Mouse (Mus musculus) stomach, postnatal 0 days (tissue): ENCODE data around the gene Olfr153. TPM values are rescaled to one million over a fixed set of nuclear protein-coding genes. Genes with fewer than 3 reads are reported as not detected.
"Not testable (repeated sequence)": the region's sequence is repeated elsewhere in the genome, so short reads cannot be mapped to it uniquely, and the experiment has no call there.

Source experiments
- ATAC-seq: fragments of 200-750 bp; cut with Nextera tagmentation; 2 replicates; pipeline ENCODE4 v1.8.0; 2017; ENCODE audit not compliant: low FRiP score, low TSS enrichment
- DNase-seq: peaks from one replicate; pipeline ENCODE4 v3.0.0-alpha.2; 2016; ENCODE audit warnings: low spot score
- H3K27ac ChIP-seq: fragments of 300-500 bp; sonication (generic); replicated peaks from 2 replicates; pipeline ENCODE4 v1.5.1; 2014; ENCODE audit warnings: mild to moderate bottlenecking, control low read depth
- H3K27me3 ChIP-seq: fragments of 300-500 bp; sonication (generic); 2 replicates; pipeline ENCODE4 v1.6.1; 2014; ENCODE audit warnings: low read length; ENCODE audit not compliant: control insufficient read depth, insufficient read depth
- H3K36me3 ChIP-seq: fragments of 300-500 bp; sonication (generic); 2 replicates; pipeline ENCODE4 v1.6.1; 2014; ENCODE audit warnings: low read length, mixed read lengths; ENCODE audit not compliant: control insufficient read depth, insufficient read depth
- H3K4me1 ChIP-seq: fragments of 300-500 bp; sonication (generic); replicated peaks from 2 replicates; pipeline ENCODE4 v1.6.1; 2014; ENCODE audit warnings: antibody characterized with exemption; ENCODE audit not compliant: control insufficient read depth, insufficient read depth
- H3K4me2 ChIP-seq: fragments of 300-500 bp; sonication (generic); replicated peaks from 2 replicates; pipeline ENCODE4 v1.6.1; 2014; ENCODE audit warnings: low read depth, mild to moderate bottlenecking, control low read depth, moderate library complexity
- H3K4me3 ChIP-seq: fragments of 300-500 bp; sonication (generic); 2 replicates; pipeline ENCODE4 v1.5.1; 2014; ENCODE audit warnings: low read depth, low read length, control low read depth
- H3K9ac ChIP-seq: fragments of 300-500 bp; sonication (generic); 2 replicates; pipeline ENCODE4 v1.6.1; 2014; ENCODE audit warnings: mild to moderate bottlenecking, low read length, control low read depth, mixed read lengths
- H3K9me3 ChIP-seq: fragments of 300-500 bp; sonication (generic); 2 replicates; pipeline ENCODE4 v1.6.1; 2016; ENCODE audit warnings: low read length; ENCODE audit not compliant: control insufficient read depth
- CTCF ChIP-seq: IDR thresholded peaks from 2 replicates; pipeline ENCODE4 v1.5.1; 2016; ENCODE audit warnings: antibody characterized with exemption, low read depth, mild to moderate bottlenecking, moderate library complexity
- EP300 ChIP-seq: optimal IDR thresholded peaks from 2 replicates; pipeline ENCODE3; 2016; ENCODE audit warnings: antibody characterized with exemption
- WGBS: fragments of 180-500 bp; shearing (Covaris S2); extraction: QIAGEN DNeasy Blood & Tissue Kit; methylation state at CpG from one replicate; pipeline ENCODE4 v1.1.7; 2014; 5-methylcytosine and 5-hydroxymethylcytosine counted together
- polyA plus RNA-seq: library from polyadenylated mRNA; unstranded; fragments of >200 nt; fragmentation: Nextera tagmentation; extraction: Ambion mirVana; gene quantifications from 2 replicates; pipeline ENCODE4 v1.2.1, GENCODE M21; 2015

Olfr153 gene
- not detected in 2 replicates for polyA plus RNA-seq

DNA sequence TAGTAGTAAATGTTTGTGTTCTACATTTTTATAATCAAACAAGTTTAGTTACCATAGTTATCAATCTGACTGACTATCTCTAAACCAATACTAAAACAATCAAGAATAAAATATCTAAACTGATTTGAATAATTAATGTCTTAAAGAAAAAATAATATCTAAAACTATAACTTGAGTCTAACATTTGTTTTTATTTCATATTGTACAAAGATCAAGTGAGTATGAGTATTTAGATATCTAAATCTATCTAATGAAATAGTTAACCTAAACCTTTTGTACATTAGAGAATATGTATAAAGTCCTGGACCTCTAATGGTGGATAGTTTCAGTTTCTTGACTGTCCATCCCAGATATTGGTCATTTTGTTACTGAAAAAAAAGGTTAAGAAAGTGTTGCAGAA, at the start of gene Olfr153:
Olfr153 (plus strand) TSS at position 301 of the 400 bp plus-strand sequence.
- H3K9ac ChIP-seq = no peak within 1 kb of the TSS
- H3K4me3 ChIP-seq = no peak within 1 kb of the TSS
- DNase-seq (no peak), ATAC-seq (no peak)
- no peaks in the 10 kb centered on the region for H3K9me3 ChIP-seq
- no peaks in the 10 kb centered on the region for H3K36me3 ChIP-seq
- no peaks in the 10 kb centered on the region for H3K27me3 ChIP-seq
- H3K4me2 ChIP-seq = no peak within 1 kb of the TSS
- TF ChIP-seq EP300 (no peak), CTCF (no peak)
- H3K4me1 ChIP-seq = no peaks in the 10 kb centered on the region
- H3K27ac ChIP-seq = no peak within 1 kb of the TSS

DNA sequence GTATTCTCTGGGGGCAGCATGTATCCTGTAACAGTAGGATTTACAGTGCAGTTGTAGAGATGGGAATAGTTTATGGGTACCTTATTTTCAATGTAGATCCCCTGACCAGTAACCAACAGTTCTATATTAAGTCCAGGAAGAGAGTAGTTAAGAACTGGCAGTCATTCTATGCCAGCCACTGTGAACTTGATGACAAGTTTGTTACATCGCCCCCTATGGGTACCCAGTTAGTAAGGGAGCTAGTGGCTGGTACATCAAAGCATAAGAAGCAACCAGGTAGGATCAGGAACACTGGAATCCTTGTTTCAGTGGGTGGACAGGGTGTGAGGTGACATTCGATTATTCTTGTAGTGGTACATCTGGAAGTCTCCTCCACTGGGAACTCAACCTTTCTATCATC, 49.3 kb upstream of the Olfr153 start:
- H3K4me3 ChIP-seq = no peak overlapping the region
- no peaks in the 10 kb centered on the region for H3K36me3 ChIP-seq
- H3K4me1 ChIP-seq = no peaks in the 10 kb centered on the region
- DNase-seq (no peak), ATAC-seq (no peak)
- H3K27me3 ChIP-seq = no peaks in the 10 kb centered on the region
- no peak overlapping the region for H3K27ac ChIP-seq
- no peaks in the 10 kb centered on the region for H3K9me3 ChIP-seq
- TF ChIP-seq CTCF = no peak
- TF ChIP-seq EP300 = no peak
- WGBS = 78% methylated on average over 2 of the region's 2 CpGs
- H3K9ac ChIP-seq = no peak overlapping the region
- H3K4me2 ChIP-seq = no peak overlapping the region

DNA sequence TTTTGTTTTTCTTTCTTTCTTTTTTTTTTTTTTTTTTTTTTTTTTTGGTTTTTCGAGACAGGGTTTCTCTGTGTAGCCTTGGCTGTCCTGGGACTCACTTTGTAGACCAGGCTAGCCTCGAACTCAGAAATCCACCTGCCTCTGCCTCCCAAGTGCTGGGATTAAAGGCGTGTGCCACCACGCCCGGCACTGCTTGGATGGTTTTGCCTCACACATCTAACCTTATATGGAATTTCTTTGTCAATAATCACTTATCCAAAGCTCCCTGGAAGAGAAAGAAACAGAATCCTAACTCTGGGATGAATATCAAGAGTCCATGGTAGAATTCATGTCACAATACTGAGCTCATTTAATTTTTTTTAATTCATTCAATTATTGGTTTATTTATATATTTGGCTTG, 34.6 kb upstream of the Olfr153 start, which contains the start of gene Pramel7:
Pramel7 (minus strand) TSS at position 101 of the 400 bp plus-strand sequence.
- not testable (repeated sequence) for H3K4me3 ChIP-seq, ATAC-seq, H3K36me3 ChIP-seq, H3K4me1 ChIP-seq, DNase-seq, H3K9ac ChIP-seq, H3K27me3 ChIP-seq, H3K4me2 ChIP-seq, H3K27ac ChIP-seq, H3K9me3 ChIP-seq
- 87% methylated on average over 3 of the region's 5 CpGs for WGBS

DNA sequence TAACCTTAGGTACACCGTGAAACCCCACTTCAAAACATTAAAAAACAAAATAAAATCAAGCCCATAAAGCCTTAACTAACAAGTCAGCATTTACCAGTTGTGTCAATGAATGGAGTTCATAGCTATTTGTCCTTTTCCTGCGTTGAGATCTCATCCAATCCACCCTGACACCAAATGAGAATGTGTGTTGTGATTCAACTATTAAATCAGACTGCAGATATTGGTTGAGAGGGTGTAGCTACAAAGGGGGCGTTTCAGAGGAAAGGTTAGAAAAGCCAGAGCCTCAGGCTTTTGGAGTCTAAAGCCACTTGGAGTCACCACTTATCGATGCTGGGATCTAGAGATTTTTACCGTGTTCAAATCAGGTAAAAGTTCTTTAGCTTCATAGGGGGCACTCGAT, 25.3 kb upstream of the Olfr153 start, which contains the start of gene Pramel6:
Pramel6 (plus strand) TSS at position 301 of the 400 bp plus-strand sequence.
- H3K4me1 ChIP-seq = no peaks in the 10 kb centered on the region
- ATAC-seq (no peak), DNase-seq (no peak)
- no peaks in the 10 kb centered on the region for H3K36me3 ChIP-seq
- no peak within 1 kb of the TSS for H3K4me2 ChIP-seq
- no peaks in the 10 kb centered on the region for H3K9me3 ChIP-seq
- WGBS = 77% methylated on average over 6 of the region's 6 CpGs
- no peak within 1 kb of the TSS for H3K4me3 ChIP-seq
- H3K9ac ChIP-seq = no peak within 1 kb of the TSS
- no peaks in the 10 kb centered on the region for H3K27me3 ChIP-seq
- no peak for TF ChIP-seq EP300
- no peak for TF ChIP-seq CTCF
- no peak within 1 kb of the TSS for H3K27ac ChIP-seq

DNA sequence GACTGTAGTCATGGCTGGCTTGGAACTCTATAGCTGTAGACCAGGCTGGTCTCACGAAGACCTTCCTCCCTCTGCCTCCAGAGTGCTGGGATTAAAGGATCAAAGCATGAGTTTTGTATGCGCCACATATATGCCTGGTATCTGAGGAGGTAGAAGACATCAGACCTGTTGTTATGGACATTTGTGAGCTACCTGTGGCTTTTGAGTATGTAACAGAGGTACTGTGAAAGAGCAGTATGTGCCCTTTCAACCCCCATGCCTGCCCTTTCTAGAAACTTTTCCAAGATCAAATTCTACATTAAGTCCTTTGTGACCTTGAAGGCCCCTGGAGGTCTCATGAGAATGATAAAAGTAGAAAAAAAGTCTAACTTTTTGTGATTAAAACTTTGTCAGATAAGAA, 16.6 kb upstream of the Olfr153 start:
- H3K27ac ChIP-seq = no peak overlapping the region
- DNase-seq = no peak
- H3K36me3 ChIP-seq = no peaks in the 10 kb centered on the region
- 79% methylated on average over 2 of the region's 2 CpGs for WGBS
- H3K27me3 ChIP-seq = no peaks in the 10 kb centered on the region
- H3K9me3 ChIP-seq = no peaks in the 10 kb centered on the region
- no peak overlapping the region for H3K4me2 ChIP-seq
- no peak overlapping the region for H3K9ac ChIP-seq
- ATAC-seq = no peak
- no peak overlapping the region for H3K4me3 ChIP-seq
- no peak for TF ChIP-seq EP300
- no peak for TF ChIP-seq CTCF
- H3K4me1 ChIP-seq = no peaks in the 10 kb centered on the region

DNA sequence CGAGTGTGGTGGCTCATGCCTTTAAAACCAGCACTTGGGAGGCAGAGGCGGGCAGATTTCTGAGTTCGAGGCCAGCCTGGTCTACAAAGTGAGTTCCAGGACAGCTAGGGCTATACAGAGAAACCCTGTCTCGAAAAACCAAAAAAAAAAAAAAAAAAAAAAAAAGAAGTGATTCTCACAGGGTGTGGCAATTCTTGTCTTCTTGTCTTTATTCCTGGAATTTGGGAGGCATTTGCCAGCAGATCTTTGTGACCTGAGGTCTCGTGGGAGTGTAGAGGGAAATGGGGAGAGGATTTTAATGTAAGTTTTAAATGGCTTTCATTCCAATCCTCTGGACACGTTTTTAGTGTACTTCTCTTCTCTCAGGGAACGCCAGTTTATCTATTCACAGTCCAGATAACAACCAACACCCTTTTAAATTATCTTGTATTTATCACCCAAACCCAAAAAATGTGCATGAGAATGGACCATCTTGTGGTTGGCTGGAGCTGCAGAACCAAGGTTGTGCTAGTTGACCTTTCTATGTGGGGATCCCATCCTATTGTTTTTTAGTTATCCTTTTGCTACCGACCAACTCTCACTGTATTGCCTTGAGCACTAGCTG, 16.0 kb upstream of the Olfr153 start:
- TF ChIP-seq CTCF = no peak
- no peak for TF ChIP-seq EP300
- no peaks in the 10 kb centered on the region for H3K36me3 ChIP-seq
- H3K9ac ChIP-seq = no peak overlapping the region
- no peak overlapping the region for H3K4me2 ChIP-seq
- H3K27me3 ChIP-seq = no peaks in the 10 kb centered on the region
- H3K4me3 ChIP-seq = no peak overlapping the region
- DNase-seq (no peak), ATAC-seq (no peak)
- no peak overlapping the region for H3K27ac ChIP-seq
- 71% methylated on average over 7 of the region's 8 CpGs for WGBS
- H3K4me1 ChIP-seq = no peaks in the 10 kb centered on the region
- H3K9me3 ChIP-seq = no peaks in the 10 kb centered on the region
